Mouse (Mus musculus): Measurements from ENCODE around the gene Eif2ak3.

DNA sequence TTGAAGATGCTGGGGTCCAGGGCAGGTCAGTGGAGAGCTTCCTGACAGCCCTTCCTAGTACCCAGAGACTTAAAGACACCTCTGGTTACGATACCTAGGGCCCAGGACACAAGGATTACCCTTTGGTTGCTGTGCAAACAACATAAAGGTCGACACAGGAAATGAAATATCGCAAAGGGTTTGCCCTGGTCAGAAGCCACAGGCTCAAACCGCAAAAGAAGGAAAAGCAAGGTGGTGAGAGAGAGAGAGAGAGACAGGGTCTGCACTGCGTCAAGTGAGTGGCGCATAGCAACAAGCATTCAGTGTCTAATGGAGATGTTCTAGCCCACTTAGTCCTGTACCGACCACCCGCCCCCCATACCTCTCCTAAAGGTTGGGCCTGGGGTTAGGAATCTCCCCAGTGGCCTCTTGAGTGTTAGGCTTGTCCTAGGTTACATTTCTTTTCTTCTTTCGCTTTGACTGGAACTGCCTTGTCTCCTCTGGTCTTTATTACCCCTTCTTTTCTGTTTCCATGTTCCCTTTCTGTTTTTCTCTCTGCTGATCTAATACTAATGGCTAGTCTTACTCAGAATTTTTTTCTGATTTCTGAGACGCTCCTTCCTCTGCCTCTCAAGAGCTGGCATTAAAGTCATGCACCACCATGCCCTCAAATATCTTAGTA lies 13.0 kb upstream of the Eif2ak3 start:
- TF ChIP-seq POLR2A (IDR thresholded peaks at IDR 0.05; ENCODE audit: borderline replicate concordance, extremely low read depth, insufficient read depth, insufficient read length, poor library complexity, severe bottlenecking) (no peak), CTCF (IDR thresholded peaks at IDR 0.05; ENCODE audit: borderline replicate concordance, extremely low read depth, insufficient read depth, insufficient read length) (no peak)

Data from brain, embryonic 14.5 days (tissue).